Mouse (Mus musculus) G1E (cell line): ENCODE results near the gene Apoc2. TPM values are rescaled to one million over a fixed set of nuclear protein-coding genes. Genes with fewer than 3 reads are reported as not detected.
A peak's percentile ranks its signal among the peaks of the same experiment; 100 is the strongest.

Experiments
- ATAC-seq: 2 replicates; pipeline ENCODE4 v1.8.0; 2016; ENCODE audit warnings: mild to moderate bottlenecking; ENCODE audit not compliant: insufficient number of reproducible peaks, poor library complexity, low FRiP score, severe bottlenecking; ENCODE audit errors: extremely low read depth
- DNase-seq: peaks from one replicate; pipeline ENCODE4 v3.0.0; 2012; ENCODE audit warnings: low spot score
- H3K27me3 ChIP-seq: 2 replicates; pipeline ENCODE4 v1.6.1; 2012; ENCODE audit warnings: mild to moderate bottlenecking, low read length, inconsistent platforms; ENCODE audit not compliant: insufficient read depth
- H3K36me3 ChIP-seq: replicated peaks from 2 replicates; pipeline ENCODE3; 2012; ENCODE audit warnings: mild to moderate bottlenecking, inconsistent platforms
- H3K4me1 ChIP-seq: 2 replicates; pipeline ENCODE4 v1.6.1; 2012; ENCODE audit warnings: low read depth, low read length, inconsistent platforms, mixed read lengths; ENCODE audit not compliant: insufficient read depth
- H3K4me3 ChIP-seq: 2 replicates; pipeline ENCODE4 v1.5.1; 2012; ENCODE audit warnings: low read depth, mild to moderate bottlenecking, inconsistent platforms, low read length, moderate library complexity, mixed read lengths
- H3K9me3 ChIP-seq: replicated peaks from 2 replicates; pipeline ENCODE4 v1.6.1; 2012; ENCODE audit warnings: inconsistent platforms
- CTCF ChIP-seq: IDR thresholded peaks from 2 replicates; pipeline ENCODE4 v1.5.1; 2012; ENCODE audit warnings: low read depth, low read length, inconsistent platforms, mixed read lengths
- GATA1 ChIP-seq: IDR thresholded peaks from 2 replicates; pipeline ENCODE4 v1.6.1; 2012; ENCODE audit warnings: borderline replicate concordance, low read length, inconsistent platforms, mixed read lengths
- GATA2 ChIP-seq: IDR thresholded peaks from 2 replicates; pipeline ENCODE4 v1.6.1; 2012; ENCODE audit warnings: low read depth, low read length, inconsistent platforms, borderline replicate concordance
- POLR2AphosphoS5 ChIP-seq: IDR thresholded peaks from 2 replicates; pipeline ENCODE4 v1.6.1; 2012; ENCODE audit warnings: low read depth, low read length, inconsistent platforms; ENCODE audit not compliant: insufficient replicate concordance
- TAL1 ChIP-seq: conservative IDR thresholded peaks from 2 replicates; pipeline ENCODE4 v1.6.1; 2012; ENCODE audit warnings: low read depth, low read length, inconsistent platforms, mixed read lengths
- polyA plus RNA-seq: library from polyadenylated mRNA; stranded (reverse); fragments of >175 nt; gene quantifications from 2 replicates; pipeline ENCODE4 v1.2.3, GENCODE M21; 2012
- total RNA-seq, 2 experiments: library from RNA; stranded (forward) in 1 of 2; stranded (reverse) in 1 of 2; fragments of 200-1000 nt in 1 of 2; fragments of >200 nt in 1 of 2; fragmentation: Nextera tagmentation in 1 of 2; gene quantifications; 2 replicates each; pipeline ENCODE4 v1.2.3; 2014 to 2017

Apoc2 gene
- total and polyA plus RNA-seq, 3 experiments: not detected

DNA sequence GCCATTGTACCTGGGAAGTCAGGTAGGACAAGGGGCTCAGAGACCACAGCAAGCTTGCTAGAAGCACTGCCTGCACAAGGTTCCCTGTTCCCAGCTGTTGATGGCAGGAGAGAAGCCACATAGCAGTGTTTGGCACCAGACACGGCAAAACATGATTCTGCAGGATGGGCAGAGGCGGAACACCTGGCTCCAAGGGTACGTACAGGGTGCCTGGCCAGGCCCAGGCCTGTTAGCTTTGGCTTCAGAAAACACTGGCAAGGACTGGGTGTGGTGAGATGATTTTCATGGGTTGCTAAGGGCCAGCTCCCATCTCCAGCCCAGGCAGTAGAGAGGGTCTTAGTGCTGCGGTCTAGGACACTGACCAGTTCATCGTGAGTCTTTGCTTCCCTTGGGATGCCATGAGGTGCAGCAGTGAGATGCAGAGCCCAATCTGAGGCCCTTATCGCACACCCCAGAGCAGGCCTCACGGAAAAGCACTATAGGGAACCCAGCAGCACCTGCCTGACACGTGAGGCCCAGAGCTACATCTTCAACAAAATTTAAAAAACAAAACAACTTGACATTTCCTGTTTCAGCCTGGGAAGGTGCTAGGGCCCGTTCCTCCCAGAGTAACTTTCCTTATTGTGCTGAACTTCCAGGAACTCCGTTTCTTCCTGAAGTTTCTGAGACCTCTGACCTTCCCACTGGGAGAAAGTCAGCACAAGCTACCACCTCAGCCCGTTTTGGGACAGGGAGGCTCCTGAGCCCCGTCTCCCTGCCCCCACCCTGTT is 22.7 kb upstream of the Apoc2 start:
- no peak for DNase-seq
- no peaks in the 10 kb centered on the region for H3K27me3 ChIP-seq
- peaks cover 13% of the 10 kb centered on the region for H3K9me3 ChIP-seq
- TF ChIP-seq POLR2AphosphoS5: no peak
- no peak for TF ChIP-seq GATA2
- no peak for TF ChIP-seq TAL1
- TF ChIP-seq CTCF: no peak
- TF ChIP-seq GATA1: no peak
- H3K4me1 ChIP-seq: peaks cover 82% of the 10 kb centered on the region
- no peak overlapping the region; the same call in 1 of the 2 replicates for H3K4me3 ChIP-seq
- ATAC-seq: no peak
- H3K36me3 ChIP-seq: peaks cover 93% of the 10 kb centered on the region

DNA sequence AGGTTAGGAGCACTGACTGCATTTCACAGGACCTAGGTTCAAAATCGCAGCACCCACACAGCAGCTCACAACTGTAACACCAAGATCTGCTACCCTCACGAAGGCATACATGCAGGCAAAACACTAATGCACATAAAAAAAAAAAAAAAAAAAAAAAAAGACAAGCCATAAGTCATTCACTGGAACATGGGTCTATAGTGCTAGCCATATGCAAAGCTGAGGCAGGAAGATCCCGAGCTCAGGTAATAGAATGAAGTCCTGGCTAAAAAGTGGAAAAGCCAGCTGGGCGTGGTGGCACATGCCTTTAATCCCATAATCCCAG is 22.0 kb upstream of the Apoc2 start:
- peaks cover 85% of the 10 kb centered on the region for H3K4me1 ChIP-seq
- peaks cover 13% of the 10 kb centered on the region for H3K9me3 ChIP-seq
- H3K36me3 ChIP-seq: peaks cover 86% of the 10 kb centered on the region
- no peak overlapping the region for H3K4me3 ChIP-seq
- TF ChIP-seq GATA2 (no peak), CTCF (no peak)
- ATAC-seq (no peak), DNase-seq (no peak)
- no peaks in the 10 kb centered on the region for H3K27me3 ChIP-seq

DNA sequence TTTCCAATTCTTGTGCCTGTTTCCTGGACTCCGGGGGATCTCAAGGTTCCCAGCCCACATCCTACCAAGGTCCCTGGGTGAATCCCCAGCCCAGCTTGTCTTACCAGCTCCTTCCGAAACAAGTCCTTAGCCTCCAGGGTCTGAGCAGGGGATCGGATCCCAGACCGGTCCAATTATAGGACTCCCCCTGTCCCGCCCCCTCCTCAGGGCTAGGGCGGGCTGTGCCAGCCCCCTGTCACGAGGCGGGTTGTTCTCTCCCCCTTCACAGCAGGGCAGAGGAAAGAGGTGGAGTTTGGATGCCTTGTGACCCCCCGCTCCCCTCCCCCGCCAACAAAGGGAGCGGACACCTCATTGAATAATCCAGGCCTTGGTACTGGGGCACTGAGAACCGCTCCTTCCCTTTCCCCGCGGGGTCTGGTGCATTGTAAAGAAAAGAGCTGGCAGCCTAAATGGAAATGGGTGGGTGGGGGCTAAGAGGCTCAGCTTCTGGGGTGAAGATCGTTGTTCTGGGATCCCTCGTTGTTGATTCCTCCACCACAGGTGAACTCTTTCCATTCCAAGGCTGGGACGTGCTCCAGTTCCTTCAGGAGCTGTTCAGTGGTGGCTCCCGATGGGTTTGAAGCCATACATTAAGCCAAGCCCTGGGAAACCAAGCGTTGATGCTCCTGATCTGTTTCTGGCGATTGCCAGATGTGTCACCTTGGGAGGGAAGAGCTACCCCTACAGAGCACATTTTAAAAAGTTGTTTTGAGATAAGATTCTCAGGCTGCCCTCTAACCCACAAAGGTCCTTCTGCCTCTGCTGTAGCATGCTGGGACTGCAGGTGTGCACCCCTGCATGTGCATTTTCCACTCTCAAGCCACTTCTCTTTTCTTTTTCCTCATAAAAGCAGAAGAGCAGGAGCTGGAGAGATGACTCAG is 21.4 kb upstream of the Apoc2 start, which contains the start of gene Apoe:
Gene Apoe, minus strand, starts transcription at position 282 of the 920 bp plus-strand sequence.
- Histone ChIP-seq H3K36me3 (peaks cover 80% of the 10 kb centered on the region), H3K4me1 (peaks cover 87% of the 10 kb centered on the region), H3K4me3 (no peak within 1 kb of the TSS), H3K27me3 (no peaks in the 10 kb centered on the region), H3K9me3 (peaks cover 13% of the 10 kb centered on the region)
- TF ChIP-seq CTCF (no peak), TAL1 (no peak), GATA2 (no peak), GATA1 (no peak), POLR2AphosphoS5 (no peak)
- DNase-seq: no peak
- no peak for ATAC-seq

DNA sequence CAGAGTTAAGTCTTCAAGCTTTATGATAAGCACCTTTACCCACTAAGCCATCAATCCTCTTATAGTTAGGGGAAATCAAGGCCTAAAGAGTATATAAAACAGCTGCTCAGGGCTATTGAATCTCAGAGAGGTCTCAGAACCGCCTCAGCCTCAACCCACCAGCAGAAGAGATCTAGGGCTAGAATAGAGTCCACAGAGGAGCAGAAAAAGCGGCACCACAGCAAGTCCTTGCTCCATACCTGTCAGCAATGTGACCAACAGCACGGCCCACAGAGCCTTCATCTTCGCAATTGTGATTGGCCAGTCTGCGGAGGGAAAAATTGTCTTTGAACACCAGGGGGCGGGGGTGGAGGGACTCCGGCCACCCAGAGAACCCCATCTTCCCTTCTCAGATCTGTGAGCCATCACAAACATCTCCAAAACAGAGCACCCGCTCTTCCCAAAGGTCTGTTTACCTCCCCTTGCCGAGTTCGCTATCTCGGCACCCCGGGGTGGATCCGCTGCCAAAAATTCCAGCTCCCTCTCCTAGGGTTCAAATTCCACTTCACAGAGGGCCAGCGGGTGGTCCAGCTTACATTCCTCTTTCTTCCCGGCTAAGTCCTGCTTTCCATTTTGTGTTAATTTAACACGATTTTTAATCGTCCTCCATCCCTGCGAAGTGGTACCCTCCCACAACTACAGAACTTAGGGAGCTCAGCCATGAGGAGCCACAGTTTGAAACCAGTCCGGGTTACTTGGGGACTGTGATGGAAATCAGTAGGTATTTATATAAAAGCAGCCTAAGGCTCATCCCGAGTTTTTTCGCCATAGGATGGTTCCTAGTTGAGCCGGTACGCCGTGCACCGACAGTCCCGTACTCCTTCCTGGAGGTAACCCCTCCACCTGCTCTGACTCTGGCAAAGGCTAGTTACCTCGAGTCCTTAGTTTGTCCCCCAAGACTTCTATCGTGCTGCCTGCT is 20.5 kb upstream of the Apoc2 start:
- Histone ChIP-seq H3K36me3 (peaks cover 71% of the 10 kb centered on the region), H3K9me3 (peaks cover 13% of the 10 kb centered on the region), H3K4me3 (no peak overlapping the region), H3K27me3 (no peaks in the 10 kb centered on the region), H3K4me1 (peaks cover 88% of the 10 kb centered on the region)
- DNase-seq (no peak), ATAC-seq (no peak)
- TF ChIP-seq GATA1: no peak
- no peak for TF ChIP-seq CTCF
- no peak; the same call in 1 of the 2 replicates for TF ChIP-seq POLR2AphosphoS5

DNA sequence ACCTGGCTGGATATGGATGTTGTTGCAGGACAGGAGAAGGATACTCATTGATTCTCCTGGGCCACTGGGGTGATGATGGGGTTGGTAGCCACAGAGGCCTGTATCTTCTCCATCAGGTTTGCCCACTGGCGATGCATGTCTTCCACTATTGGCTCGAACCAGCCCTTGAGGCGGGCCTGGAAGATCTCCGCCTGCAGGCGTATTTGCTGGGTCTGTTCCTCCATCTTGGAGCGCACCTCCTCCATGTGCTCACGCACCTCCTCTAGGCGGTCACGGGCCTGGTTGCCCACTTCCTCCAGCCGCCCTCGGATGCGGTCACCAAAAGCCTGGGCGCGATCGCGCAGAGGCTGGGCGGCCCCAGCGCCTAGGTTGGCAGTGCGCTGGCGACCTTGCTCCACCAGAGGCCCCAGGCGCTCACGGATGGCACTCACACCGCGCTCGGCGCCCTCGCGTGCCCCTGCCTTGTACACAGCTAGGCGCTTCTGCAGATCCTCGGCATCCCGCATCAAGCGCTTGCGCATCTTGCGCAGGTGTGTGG is 18.7 kb upstream of the Apoc2 start:
- Histone ChIP-seq H3K4me1 (peaks cover 89% of the 10 kb centered on the region), H3K27me3 (no peaks in the 10 kb centered on the region), H3K4me3 (peak overlapping the region; percentile 53; the same call in 1 of the 2 replicates), H3K9me3 (peaks cover 13% of the 10 kb centered on the region), H3K36me3 (peaks cover 53% of the 10 kb centered on the region)
- DNase-seq (no peak), ATAC-seq (no peak)
- TF ChIP-seq GATA2 (no peak), CTCF (no peak), GATA1 (no peak), TAL1 (no peak), POLR2AphosphoS5 (no peak)

DNA sequence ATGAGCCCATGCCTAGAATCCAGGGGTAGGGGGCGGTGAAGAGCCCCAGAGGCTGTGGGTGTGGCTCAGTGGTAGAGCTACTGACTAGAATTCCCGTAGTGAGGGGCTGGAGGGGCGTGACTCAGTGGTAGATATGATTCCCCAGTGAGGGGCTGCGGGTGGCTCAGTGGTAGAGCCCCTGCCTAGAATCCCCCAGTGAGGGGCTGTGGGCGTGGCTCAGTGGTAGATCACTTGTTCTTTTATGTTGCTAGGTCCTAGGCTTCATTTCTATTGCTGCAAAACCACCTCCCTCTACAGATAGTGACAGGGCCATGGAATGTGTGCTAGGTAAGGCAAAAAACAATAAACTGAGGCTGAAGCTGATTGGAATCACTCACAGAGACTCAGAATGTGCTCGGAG is 18.1 kb upstream of the Apoc2 start:
- Histone ChIP-seq H3K4me1 (peaks cover 91% of the 10 kb centered on the region), H3K27me3 (no peaks in the 10 kb centered on the region)

More for the DNA sequence above, 18.1 kb upstream of the Apoc2 start:
- TF ChIP-seq POLR2AphosphoS5: no peak
- no peak for TF ChIP-seq GATA1
- TF ChIP-seq GATA2: no peak
- TF ChIP-seq CTCF: no peak
- TF ChIP-seq TAL1: no peak
- Histone ChIP-seq H3K9me3 (peaks cover 13% of the 10 kb centered on the region), H3K4me3 (no peak overlapping the region; the same call in 1 of the 2 replicates), H3K36me3 (peaks cover 47% of the 10 kb centered on the region)
- ATAC-seq (no peak), DNase-seq (no peak)
